Mouse (Mus musculus) forebrain, postnatal 0 days (tissue): ENCODE measurements around the gene Bloc1s2. TPM values are rescaled to one million over a fixed set of nuclear protein-coding genes. Genes with fewer than 3 reads are reported as not detected.

ENCODE experiments used
- ATAC-seq: fragments of 200-750 bp; cut with Nextera tagmentation; 2 replicates; pipeline ENCODE4 v1.8.0; 2017; ENCODE audit warnings: mild to moderate bottlenecking, moderate library complexity
- DNase-seq: peaks from one replicate; pipeline ENCODE4 v3.0.0-alpha.2; 2015
- H3K27ac ChIP-seq: fragments of 300-500 bp; sonication (generic); 2 replicates; pipeline ENCODE4 v1.5.1; 2014; ENCODE audit warnings: low read depth, mild to moderate bottlenecking, antibody characterized with exemption, low read length, moderate library complexity, mixed read lengths
- H3K27me3 ChIP-seq: fragments of 300-500 bp; sonication (generic); 2 replicates; pipeline ENCODE4 v1.6.1; 2014; ENCODE audit warnings: mild to moderate bottlenecking, low read length, mixed read lengths; ENCODE audit not compliant: insufficient read depth
- H3K36me3 ChIP-seq: fragments of 300-500 bp; sonication (generic); 2 replicates; pipeline ENCODE4 v1.6.1; 2014; ENCODE audit warnings: mild to moderate bottlenecking, moderate library complexity; ENCODE audit not compliant: insufficient read depth
- H3K4me1 ChIP-seq: fragments of 300-500 bp; sonication (generic); 2 replicates; pipeline ENCODE4 v1.6.1; 2014; ENCODE audit warnings: antibody characterized with exemption; ENCODE audit not compliant: insufficient read depth
- H3K4me2 ChIP-seq: fragments of 300-500 bp; sonication (generic); 2 replicates; pipeline ENCODE4 v1.6.1; 2014; ENCODE audit warnings: low read depth, mild to moderate bottlenecking, moderate library complexity
- H3K4me3 ChIP-seq: fragments of 300-500 bp; sonication (generic); 2 replicates; pipeline ENCODE4 v1.5.1; 2014; ENCODE audit warnings: low read depth, low read length, mixed read lengths
- H3K9ac ChIP-seq: fragments of 300-500 bp; sonication (generic); 2 replicates; pipeline ENCODE4 v1.6.1; 2014; ENCODE audit warnings: mild to moderate bottlenecking
- H3K9me3 ChIP-seq: fragments of 300-500 bp; sonication (generic); 2 replicates; pipeline ENCODE4 v1.6.1; 2016; ENCODE audit warnings: low read length
- CTCF ChIP-seq: sonication (generic); IDR thresholded peaks from 2 replicates; pipeline ENCODE4 v1.5.1; 2016; ENCODE audit warnings: antibody characterized with exemption, control low read depth, low read depth
- WGBS: fragments of 180-500 bp; shearing (Covaris S2); extraction: QIAGEN DNeasy Blood & Tissue Kit; methylation state at CpG from one replicate; pipeline ENCODE4 v1.1.7; 2014; 5-methylcytosine and 5-hydroxymethylcytosine counted together
- polyA plus RNA-seq: library from polyadenylated mRNA; unstranded; fragments of >200 nt; fragmentation: Nextera tagmentation; extraction: Ambion mirVana; gene quantifications from 2 replicates; pipeline ENCODE4 v1.2.1, GENCODE M21; 2015
- total RNA-seq: library from RNA; depleted of rRNA; stranded (reverse); fragments of >200 nt; gene quantifications from 2 replicates; pipeline ENCODE4 v1.2.3, GENCODE M21; 2014

Gene Bloc1s2
- total and polyA plus RNA-seq, 2 experiments from 2014 or later: 65.5 to 205 TPM

GRCm38 (mm10) chr19:44148345-44148744 lies 2.1 kb upstream of the Bloc1s2 start:
- Histone ChIP-seq H3K9ac (no peak overlapping the region), H3K36me3 (no peaks in the 10 kb centered on the region; the same call in 1 of the 2 replicates), H3K9me3 (no peaks in the 10 kb centered on the region), H3K4me2 (no peak overlapping the region), H3K4me3 (no peak overlapping the region), H3K4me1 (peaks cover 8% of the 10 kb centered on the region; the same call in 1 of the 2 replicates), H3K27me3 (no peaks in the 10 kb centered on the region; the same call in 1 of the 2 replicates), H3K27ac (no peak overlapping the region)
- no peak for TF ChIP-seq CTCF
- no peak for ATAC-seq
- 32% methylated on average over 2 of the region's 2 CpGs for WGBS
- DNase-seq: no peak

GRCm38 (mm10) chr19:44146951-44147350 lies 705 bp upstream of the Bloc1s2 start:
- Histone ChIP-seq H3K27ac (no peak overlapping the region), H3K36me3 (peaks cover 13% of the 10 kb centered on the region), H3K9ac (no peak overlapping the region), H3K27me3 (no peaks in the 10 kb centered on the region; the same call in 1 of the 2 replicates), H3K4me3 (no peak overlapping the region), H3K9me3 (no peaks in the 10 kb centered on the region), H3K4me2 (no peak overlapping the region), H3K4me1 (peaks cover 8% of the 10 kb centered on the region; the same call in 1 of the 2 replicates)
- no peak for TF ChIP-seq CTCF
- ATAC-seq (no peak), DNase-seq (no peak)
- WGBS: 97% methylated on average over 8 of the region's 8 CpGs

GRCm38 (mm10) chr19:44146568-44146879 lies 278 bp upstream of the Bloc1s2 start:
- H3K9ac ChIP-seq: peak overlapping the region; percentile 79; the same call in 1 of the 2 replicates
- H3K27me3 ChIP-seq: no peaks in the 10 kb centered on the region; the same call in 1 of the 2 replicates
- no peak for TF ChIP-seq CTCF
- WGBS: 61% methylated on average over 9 of the region's 9 CpGs
- peak overlapping the region; percentile 71; the same call in 1 of the 2 replicates for H3K27ac ChIP-seq
- no peaks in the 10 kb centered on the region for H3K9me3 ChIP-seq
- peak; percentile 26; the same call in 1 of the 2 replicates for ATAC-seq
- peak overlapping the region; percentile 75 for H3K4me2 ChIP-seq
- H3K36me3 ChIP-seq: peaks cover 17% of the 10 kb centered on the region
- peaks cover 8% of the 10 kb centered on the region; the same call in 1 of the 2 replicates for H3K4me1 ChIP-seq
- peak overlapping the region; percentile 62 for H3K4me3 ChIP-seq
- DNase-seq: no peak

GRCm38 (mm10) chr19:44144366-44144765 lies 1.9 kb downstream of the Bloc1s2 start:
- no peak for DNase-seq

GRCm38 (mm10) chr19:44135960-44136485 lies 10.2 kb downstream of the Bloc1s2 start:
- Histone ChIP-seq H3K9ac (peak overlapping the region; percentile 25), H3K4me2 (peak overlapping the region; percentile 67), H3K9me3 (no peaks in the 10 kb centered on the region), H3K27ac (no peak overlapping the region; the same call in 1 of the 2 replicates), H3K36me3 (peaks cover 22% of the 10 kb centered on the region), H3K4me3 (peak overlapping the region; percentile 85), H3K27me3 (no peaks in the 10 kb centered on the region), H3K4me1 (peaks cover 5% of the 10 kb centered on the region; the same call in 1 of the 2 replicates)
- WGBS: 24% methylated on average over 7 of the region's 7 CpGs
- no peak for ATAC-seq
- TF ChIP-seq CTCF: no peak
- no peak for DNase-seq

More at GRCm38 (mm10) chr19:44144366-44144765, 1.9 kb downstream of the Bloc1s2 start:
- ATAC-seq: no peak
- WGBS: 92% methylated on average over 9 of the region's 9 CpGs
- Histone ChIP-seq H3K27ac (no peak overlapping the region), H3K9ac (no peak overlapping the region), H3K36me3 (peaks cover 34% of the 10 kb centered on the region), H3K27me3 (no peaks in the 10 kb centered on the region; the same call in 1 of the 2 replicates), H3K9me3 (no peaks in the 10 kb centered on the region), H3K4me2 (no peak overlapping the region), H3K4me3 (no peak overlapping the region), H3K4me1 (peaks cover 8% of the 10 kb centered on the region; the same call in 1 of the 2 replicates)
- TF ChIP-seq CTCF: no peak

- Histone ChIP-seq H3K27me3 (no peaks in the 10 kb centered on the region), H3K9me3 (no peaks in the 10 kb centered on the region), H3K9ac (peak within 1 kb of the TSS; percentile 77), H3K27ac (peak within 1 kb of the TSS; percentile 90), H3K4me1 (peaks cover 5% of the 10 kb centered on the region; the same call in 1 of the 2 replicates), H3K36me3 (peaks cover 21% of the 10 kb centered on the region), H3K4me2 (peak within 1 kb of the TSS; percentile 67), H3K4me3 (peak within 1 kb of the TSS; percentile 85)
- peak; percentile 96 for ATAC-seq
- under 1% methylated on average over 45 of the region's 45 CpGs for WGBS
- peak; percentile 97 for DNase-seq
- no peak for TF ChIP-seq CTCF
Observed at GRCm38 (mm10) chr19:44135072-44135959, 10.9 kb downstream of the Bloc1s2 start, which contains the start of gene Cwf19l1. TSS of gene Cwf19l1 (minus strand) at chr19:44135876.
